Mouse (Mus musculus): ENCODE measurements around the gene Rpa3. TPM values are rescaled to one million over a fixed set of nuclear protein-coding genes. Genes with fewer than 3 reads are reported as not detected.

Rpa3 gene
- 53.3 and 67.6 TPM in 2 replicates for polyA plus RNA-seq (2011; ENCODE audit: insufficient read depth, insufficient read length, low replicate concordance, missing spikeins)

DNA sequence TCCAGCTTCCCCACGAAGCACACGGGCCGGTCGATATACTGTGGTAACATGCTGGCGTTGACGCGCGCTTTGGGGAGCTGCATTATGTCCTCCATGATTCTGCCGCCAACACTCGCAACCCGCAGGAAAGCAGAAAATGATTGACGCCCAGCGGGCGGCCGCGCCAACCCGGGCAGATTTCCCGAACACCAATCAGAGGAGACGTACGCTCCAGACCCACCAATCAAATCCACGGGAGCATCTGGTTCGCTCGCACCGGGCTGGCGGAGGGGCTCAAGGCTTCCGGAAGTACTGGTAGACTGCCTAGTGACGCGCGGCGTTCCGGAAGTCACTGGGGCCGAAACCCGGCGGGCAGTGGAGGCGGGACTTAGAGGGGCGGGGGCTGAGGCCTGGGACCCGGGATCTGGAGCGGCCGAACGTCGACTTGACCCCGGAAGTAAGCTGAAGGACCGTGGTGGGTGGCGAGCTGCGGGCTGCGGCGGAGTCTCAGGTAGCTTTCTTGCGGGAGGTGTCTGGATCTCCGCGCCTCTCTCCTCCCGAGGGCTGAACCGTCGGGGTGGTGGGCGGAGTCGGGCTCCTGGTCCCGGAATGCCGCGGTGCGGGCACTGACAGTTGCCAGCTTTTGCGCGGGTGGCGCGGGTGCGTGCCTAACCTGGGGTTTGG, at the start of gene Rpa3, which contains the start of the genes Umad1 and Gm45062:
Rpa3 (minus strand) TSS at position 170 of the 663 bp plus-strand sequence.
Umad1 (plus strand) TSS at position 285 of the 663 bp plus-strand sequence.
Gm45062 (plus strand) TSS at position 447 of the 663 bp plus-strand sequence.
- Histone ChIP-seq H3K4me1 (ENCODE audit: control insufficient read depth, insufficient read depth, low read length) (no peaks in the 10 kb centered on the region), H3K27ac (ENCODE audit: control insufficient read depth, insufficient read depth, low read depth, low read length, poor library complexity) (peak within 1 kb of the TSS; percentile 76), H3K4me3 (replicated peaks; ENCODE audit: control insufficient read depth, low read depth, low read length) (peak within 1 kb of the TSS; percentile 100)
- under 1% methylated on average over 64 of the region's 64 CpGs for WGBS
- TF ChIP-seq POLR2A (IDR thresholded peaks at IDR 0.05; ENCODE audit: borderline replicate concordance, control insufficient read depth, low read depth, low read length) (peak; percentile 67), CTCF (IDR thresholded peaks at IDR 0.05; ENCODE audit: control insufficient read depth, insufficient read depth, low read length) (no peak; the same call in 1 of the 2 replicates)

DNA sequence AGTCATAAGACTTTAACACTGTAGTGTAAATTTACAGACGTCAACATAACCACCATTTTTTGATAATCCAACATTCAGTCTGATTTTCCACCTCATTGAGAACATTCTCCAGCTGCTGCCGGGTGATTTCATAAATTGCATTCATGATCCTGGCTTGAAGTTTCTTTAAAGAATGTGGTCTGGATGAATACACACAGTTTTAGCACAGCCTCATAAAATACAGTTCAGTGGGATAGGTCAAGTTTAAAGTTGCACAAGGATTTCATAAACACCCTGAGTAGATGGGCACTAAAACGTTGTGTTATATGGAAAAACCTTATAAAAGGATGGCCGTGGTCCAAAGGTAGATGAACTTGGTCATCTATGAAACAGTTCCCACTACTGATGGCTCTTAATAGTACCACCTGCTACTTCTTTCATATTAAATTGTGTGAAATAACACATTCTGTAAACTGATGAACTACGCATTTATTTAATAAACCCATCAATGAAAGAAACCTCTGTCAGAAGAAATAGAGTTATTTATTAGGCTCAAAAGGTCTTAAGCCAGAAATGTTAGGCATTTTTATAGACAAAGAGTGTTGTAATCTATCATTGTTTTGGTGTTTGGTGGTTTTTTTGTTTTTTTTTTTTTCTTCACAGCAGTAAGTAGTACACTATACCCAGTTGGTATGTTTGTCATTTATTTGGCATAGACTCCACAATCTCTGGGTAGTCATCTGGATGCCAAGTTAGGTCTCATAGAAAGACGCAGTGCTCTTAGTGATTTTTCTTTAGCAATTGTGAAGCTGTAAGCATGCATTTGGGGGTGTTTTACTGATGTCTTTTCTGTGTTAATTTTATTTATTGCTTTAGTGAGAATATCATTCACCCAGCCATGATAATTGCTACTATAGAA, 49.2 kb upstream of the Rpa3 start:
- Histone ChIP-seq H3K4me3 (replicated peaks; ENCODE audit: control insufficient read depth, low read depth, low read length) (no peak overlapping the region), H3K4me1 (ENCODE audit: control insufficient read depth, insufficient read depth, low read length) (no peaks in the 10 kb centered on the region), H3K27ac (ENCODE audit: control insufficient read depth, insufficient read depth, low read depth, low read length, poor library complexity) (no peak overlapping the region)
- WGBS: 85% methylated on average over 6 of the region's 6 CpGs
- no peak for TF ChIP-seq POLR2A (IDR thresholded peaks at IDR 0.05; ENCODE audit: borderline replicate concordance, control insufficient read depth, low read depth, low read length)

DNA sequence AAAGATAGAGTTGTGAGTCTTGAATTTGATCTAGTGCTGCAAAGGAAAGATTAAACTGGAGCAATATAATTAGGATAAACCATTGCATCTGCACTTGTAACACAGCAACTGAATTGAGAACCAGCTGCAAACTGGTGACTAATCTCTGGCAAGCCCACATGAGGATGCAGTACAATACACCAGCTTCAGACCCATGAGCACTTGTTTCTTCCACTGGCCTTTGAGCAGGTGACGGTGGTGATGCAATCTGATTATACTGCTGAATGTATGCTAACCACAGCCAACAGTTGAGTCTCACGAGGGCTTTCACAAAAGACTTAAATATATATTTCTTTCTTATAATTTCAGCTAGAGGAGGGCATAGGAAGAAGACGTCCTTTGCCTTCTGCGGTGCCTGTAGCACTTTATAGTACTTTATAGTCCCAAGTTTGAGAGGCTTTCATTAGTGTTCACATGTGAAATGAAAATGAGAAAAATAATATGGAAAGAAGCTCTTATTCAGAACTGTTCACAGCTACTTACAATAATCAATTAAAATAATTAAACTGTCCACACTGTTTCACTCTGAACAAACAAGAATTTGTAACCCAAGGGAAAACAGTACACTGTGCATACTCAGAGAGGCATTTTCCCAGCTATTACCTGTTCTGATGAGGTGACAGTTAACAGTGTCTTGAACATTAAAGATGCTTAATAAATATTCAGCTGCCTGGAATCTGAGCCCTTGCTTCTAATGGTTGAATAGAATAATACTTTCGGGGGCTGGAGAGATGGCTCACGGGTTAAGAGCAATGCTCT, 40.3 kb upstream of the Rpa3 start:
- Histone ChIP-seq H3K27ac (ENCODE audit: control insufficient read depth, insufficient read depth, low read depth, low read length, poor library complexity) (no peak overlapping the region), H3K4me1 (ENCODE audit: control insufficient read depth, insufficient read depth, low read length) (no peaks in the 10 kb centered on the region; the same call in 1 of the 2 replicates), H3K4me3 (replicated peaks; ENCODE audit: control insufficient read depth, low read depth, low read length) (no peak overlapping the region)
- WGBS: 65% methylated on average over 6 of the region's 6 CpGs
- TF ChIP-seq POLR2A (IDR thresholded peaks at IDR 0.05; ENCODE audit: borderline replicate concordance, control insufficient read depth, low read depth, low read length) (no peak), CTCF (IDR thresholded peaks at IDR 0.05; ENCODE audit: control insufficient read depth, insufficient read depth, low read length) (no peak)

DNA sequence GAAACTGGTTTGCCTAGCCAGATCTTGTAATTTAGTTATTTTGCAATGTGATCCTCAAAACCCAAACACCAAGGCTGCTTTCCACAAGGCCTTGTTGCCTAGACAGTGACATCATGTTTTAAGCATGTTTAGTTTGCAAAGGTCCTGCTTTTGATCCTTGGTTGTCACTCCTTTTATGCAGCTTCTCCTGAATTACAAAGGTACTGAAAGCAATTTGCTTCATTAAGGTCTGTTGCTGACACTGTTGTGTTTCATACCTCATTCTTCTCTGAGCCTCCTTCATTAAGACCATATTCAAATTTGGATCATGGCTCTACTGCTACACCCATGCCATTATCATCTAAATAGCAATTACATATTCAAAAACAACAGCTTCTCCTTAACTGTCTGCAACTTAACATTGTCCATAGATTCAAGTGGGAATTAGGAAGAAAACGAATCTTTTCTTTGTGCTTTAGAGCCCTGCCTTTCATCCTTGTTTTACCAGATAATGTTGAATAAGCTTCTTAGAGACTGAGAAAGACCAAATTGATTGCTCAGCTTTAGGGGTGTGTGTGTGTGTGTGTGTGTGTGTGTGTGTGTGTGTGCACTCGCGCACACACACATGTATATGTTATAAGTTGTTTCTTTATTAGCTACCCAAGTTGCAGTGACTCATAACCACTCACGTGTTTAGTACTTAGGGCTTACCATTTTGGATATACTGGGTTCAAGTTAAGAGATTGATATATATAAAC, 35.2 kb upstream of the Rpa3 start:
- WGBS: 89% methylated on average over 4 of the region's 4 CpGs

DNA sequence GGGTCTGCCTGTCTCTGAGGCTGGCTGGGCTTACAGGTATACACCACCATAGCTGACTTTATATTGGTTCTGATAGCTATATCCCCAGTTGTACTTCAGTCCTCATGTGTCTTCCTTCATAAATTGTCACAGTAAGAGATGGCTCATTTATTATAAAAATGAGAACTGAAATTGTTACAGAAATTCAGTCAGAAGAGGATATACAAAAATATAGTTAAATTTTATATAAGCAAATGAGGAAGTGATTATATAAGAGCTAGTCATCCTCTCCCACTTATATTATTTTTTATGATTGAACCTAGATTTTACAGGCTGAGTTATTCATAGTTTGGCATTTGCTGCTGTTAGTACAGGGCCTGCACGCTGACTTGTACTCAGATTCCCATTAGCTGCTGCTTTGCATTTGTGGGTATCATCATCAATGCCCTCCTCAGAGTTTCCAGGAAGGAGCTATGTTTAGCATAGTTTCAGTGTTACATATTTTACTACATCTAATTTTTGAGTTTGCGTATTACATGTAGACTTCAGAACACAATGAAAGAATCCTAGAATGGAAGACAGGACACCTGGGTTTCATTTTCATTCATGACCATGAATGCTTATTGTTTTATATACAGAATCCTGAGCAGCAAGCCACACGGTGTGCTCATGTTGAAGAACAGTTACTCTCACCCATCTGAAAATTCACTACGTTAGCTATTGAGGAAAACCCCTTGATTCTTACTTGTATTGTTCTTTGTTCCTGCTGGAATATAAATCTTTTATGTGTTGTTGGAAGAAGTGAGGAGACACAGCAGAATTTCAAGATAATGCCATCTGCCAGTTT, 30.0 kb upstream of the Rpa3 start:
- Histone ChIP-seq H3K4me1 (ENCODE audit: control insufficient read depth, insufficient read depth, low read length) (peaks cover 2% of the 10 kb centered on the region; the same call in 1 of the 2 replicates), H3K27ac (ENCODE audit: control insufficient read depth, insufficient read depth, low read depth, low read length, poor library complexity) (0 out of 2 replicates have a peak overlapping the region, but pooled peaks have one; percentile 2), H3K4me3 (replicated peaks; ENCODE audit: control insufficient read depth, low read depth, low read length) (no peak overlapping the region)
- TF ChIP-seq POLR2A (IDR thresholded peaks at IDR 0.05; ENCODE audit: borderline replicate concordance, control insufficient read depth, low read depth, low read length) (no peak), CTCF (IDR thresholded peaks at IDR 0.05; ENCODE audit: control insufficient read depth, insufficient read depth, low read length) (no peak)
- WGBS: 65% methylated on average over 4 of the region's 4 CpGs

More for the DNA sequence above, 35.2 kb upstream of the Rpa3 start:
- Histone ChIP-seq H3K4me1 (ENCODE audit: control insufficient read depth, insufficient read depth, low read length) (no peaks in the 10 kb centered on the region; the same call in 1 of the 2 replicates), H3K4me3 (replicated peaks; ENCODE audit: control insufficient read depth, low read depth, low read length) (no peak overlapping the region), H3K27ac (ENCODE audit: control insufficient read depth, insufficient read depth, low read depth, low read length, poor library complexity) (no peak overlapping the region)
- TF ChIP-seq CTCF (IDR thresholded peaks at IDR 0.05; ENCODE audit: control insufficient read depth, insufficient read depth, low read length) (no peak), POLR2A (IDR thresholded peaks at IDR 0.05; ENCODE audit: borderline replicate concordance, control insufficient read depth, low read depth, low read length) (no peak)

DNA sequence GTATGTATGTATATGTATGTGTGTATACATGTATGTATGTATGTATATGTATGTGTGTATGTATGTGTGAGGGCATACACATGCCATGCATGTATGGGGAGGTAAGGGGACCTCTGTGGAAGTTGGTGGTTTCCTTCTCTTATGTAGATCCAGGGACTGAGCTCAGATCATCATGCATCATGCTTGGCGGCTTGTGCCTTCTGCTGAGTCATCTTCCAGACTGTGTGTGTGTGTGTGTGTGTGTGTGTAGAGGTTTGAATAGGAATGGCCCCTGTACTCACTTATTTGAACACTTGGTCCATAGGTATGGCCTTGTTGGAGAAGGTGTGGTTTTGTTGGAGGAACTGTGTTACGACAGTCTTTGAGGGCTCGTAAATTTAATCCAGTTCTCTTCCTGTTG, 27.2 kb upstream of the Rpa3 start:
- no peak overlapping the region for H3K4me3 ChIP-seq (replicated peaks; ENCODE audit: control insufficient read depth, low read depth, low read length)
- no peak overlapping the region for H3K27ac ChIP-seq (ENCODE audit: control insufficient read depth, insufficient read depth, low read depth, low read length, poor library complexity)
- TF ChIP-seq POLR2A (IDR thresholded peaks at IDR 0.05; ENCODE audit: borderline replicate concordance, control insufficient read depth, low read depth, low read length): no peak
- TF ChIP-seq CTCF (IDR thresholded peaks at IDR 0.05; ENCODE audit: control insufficient read depth, insufficient read depth, low read length): no peak
- peaks cover 2% of the 10 kb centered on the region; the same call in 1 of the 2 replicates for H3K4me1 ChIP-seq (ENCODE audit: control insufficient read depth, insufficient read depth, low read length)
- WGBS: 69% methylated on average over 3 of the region's 3 CpGs

Measured in bone marrow, adult 2 months (tissue).